Mouse (Mus musculus): ENCODE results near the gene C5ar2.
A peak's percentile ranks its signal among the peaks of the same experiment; 100 is the strongest.
"Not testable (repeated sequence)": the region's sequence is repeated elsewhere in the genome, so short reads cannot be mapped to it uniquely, and the experiment has no call there.

The C5ar2 gene

DNA sequence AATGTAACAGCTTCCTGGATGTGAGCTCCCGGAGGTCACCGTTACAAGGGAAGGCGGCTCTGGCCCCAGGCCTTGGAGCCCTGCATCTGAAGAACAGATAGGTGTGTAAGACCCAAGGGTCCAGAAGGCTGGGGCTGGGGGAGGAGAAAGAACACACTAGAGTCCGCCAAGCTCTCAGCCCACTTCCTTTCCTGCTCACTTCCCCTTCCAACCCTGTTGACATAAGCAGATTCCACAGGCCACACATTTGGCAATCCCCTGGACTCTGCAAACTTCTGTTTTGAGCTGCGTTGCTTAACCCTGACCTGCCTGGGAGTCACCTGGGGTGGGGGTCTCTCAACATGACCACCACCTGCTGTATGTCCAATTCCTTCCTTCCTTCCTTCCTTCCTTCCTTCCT, at the start of gene C5ar2:
Gene C5ar2 (minus strand): TSS at position 88 of the 400 bp plus-strand sequence.
- no peak for DNase-seq (ENCODE audit: low spot score)

DNA sequence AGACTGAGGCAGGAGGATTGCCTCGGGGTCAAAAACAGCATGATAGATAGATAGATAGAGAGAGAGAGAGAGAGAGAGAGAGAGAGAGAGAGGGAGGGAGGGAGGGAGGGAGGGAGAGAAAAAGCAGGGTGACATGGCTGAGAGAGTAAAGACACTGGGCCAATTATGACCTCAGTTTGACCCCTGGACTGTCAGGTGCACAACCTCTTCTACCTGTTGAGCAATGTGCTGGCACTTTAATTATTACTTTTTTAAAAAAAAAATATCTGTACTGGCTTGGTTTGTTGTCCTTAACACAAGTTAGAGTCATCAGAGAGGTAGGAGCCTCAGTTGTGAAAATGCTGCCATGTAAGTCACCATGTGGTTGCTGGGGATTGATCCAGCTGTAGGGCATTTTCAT, 43.8 kb upstream of the C5ar2 start:
- DNase-seq (ENCODE audit: low spot score): no peak

DNA sequence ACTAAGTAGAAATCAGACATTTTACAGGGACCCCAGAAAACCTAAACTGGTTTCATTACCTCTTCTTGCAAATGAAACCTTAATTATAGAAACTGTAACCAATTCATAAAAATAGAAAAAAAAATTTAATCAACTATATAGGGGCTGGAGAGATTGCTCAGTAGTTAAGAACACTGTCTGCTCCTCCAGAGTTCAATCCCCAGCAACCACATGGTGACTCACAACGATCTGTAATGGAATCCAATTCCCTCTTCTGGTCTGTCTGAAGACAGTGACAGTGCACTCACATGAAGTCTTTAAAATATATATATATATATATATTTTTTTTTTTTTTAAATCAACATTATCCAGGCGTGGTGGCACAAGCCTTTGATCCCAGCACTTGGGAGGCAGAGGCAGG, 43.1 kb upstream of the C5ar2 start:
- DNase-seq (ENCODE audit: low spot score): no peak

DNA sequence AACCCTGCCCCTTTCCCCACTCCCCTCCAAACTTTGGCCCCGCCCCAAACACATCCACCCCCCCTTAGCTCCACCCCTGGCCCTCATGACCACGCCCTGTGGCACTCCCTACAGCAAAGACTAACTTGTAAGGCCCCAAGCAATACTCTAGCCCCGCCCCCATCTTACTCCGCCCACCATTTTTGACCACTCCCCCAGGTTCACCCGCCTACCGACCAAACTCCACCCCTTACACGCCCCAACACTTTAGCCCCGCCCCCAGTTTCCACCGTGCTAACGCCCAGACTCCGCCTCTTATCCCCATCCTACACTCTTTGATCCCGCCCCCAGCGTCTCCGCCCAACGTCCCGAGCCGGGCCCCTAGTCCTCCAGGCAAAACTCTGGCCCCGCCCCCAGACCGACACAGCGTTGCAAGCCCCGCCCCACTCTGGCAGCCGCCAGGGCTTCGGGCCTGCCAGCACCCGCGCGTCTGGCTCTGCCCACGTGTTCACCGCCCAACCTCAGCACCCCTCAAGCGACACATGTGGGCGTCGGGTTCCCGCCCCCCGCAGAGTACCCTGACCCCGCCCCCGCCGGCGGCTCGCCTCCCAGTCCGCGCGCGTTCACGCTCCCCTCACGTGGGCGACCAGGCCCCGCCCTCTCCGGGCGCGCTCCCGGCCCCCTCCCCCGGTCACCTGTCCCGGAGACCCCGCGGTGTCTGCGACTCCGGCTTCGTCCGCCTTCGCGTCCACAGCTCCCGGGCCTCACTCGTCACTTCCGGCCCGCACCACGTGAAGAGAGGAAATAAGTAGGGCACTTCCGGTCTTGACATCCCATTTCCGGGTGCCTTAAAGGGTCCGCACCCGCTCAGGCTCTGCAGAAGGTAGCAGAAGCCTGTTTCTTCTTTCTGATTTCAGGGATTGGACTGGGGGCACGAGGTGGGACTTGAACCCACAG, 42.3 kb upstream of the C5ar2 start, which contains the start of gene Ccdc9:
Gene Ccdc9 (minus strand): TSS at position 770 of the 936 bp plus-strand sequence.
- peak; percentile 99 for DNase-seq (ENCODE audit: low spot score)

DNA sequence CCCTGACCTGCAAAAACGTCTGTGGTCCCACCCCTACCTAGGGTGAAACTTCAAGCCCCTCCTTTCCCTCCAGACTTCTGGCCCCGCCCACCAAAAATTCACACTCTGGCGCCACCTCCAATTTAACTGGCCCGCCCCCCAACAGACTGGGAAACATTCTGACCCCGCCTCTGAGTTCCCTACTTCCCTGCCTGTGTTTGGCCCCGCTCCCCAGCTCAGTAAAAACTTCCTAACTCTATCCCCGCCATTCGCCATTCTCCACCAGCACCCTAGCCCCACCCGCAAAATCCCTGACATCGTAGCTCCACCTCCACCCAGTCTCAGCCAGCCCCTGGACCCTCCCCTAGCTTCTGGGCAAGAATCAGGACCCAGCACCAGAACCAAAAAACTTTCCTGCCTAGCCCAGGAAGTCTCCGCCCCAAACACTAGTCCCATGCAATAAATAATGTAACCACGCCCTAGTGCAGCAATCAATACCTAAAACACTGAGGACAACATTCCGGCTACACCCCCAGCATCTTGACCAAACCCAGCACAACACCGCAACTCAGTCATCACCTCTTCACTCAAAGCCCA, 41.6 kb upstream of the C5ar2 start:
- DNase-seq (ENCODE audit: low spot score): peak; percentile 45

DNA sequence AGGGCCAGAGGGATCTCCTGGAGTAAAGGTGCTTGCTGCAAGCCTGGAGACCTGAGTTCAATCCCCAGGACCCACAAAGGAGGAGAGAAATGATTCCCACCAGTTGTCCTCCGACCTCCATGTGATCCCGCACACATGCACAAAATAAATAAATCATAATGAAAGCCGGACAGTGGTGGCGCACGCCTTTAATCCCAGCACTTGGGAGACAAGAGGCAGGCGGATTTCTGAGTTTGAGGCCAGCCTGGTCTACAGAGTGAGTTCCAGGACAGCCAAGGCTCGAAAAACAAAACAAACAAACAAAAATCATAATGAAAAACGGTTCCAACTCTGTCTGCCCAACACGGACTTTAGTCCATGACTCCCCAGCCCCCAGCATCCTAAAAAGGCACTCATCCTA, 41.0 kb upstream of the C5ar2 start:
- DNase-seq (ENCODE audit: low spot score): no peak

DNA sequence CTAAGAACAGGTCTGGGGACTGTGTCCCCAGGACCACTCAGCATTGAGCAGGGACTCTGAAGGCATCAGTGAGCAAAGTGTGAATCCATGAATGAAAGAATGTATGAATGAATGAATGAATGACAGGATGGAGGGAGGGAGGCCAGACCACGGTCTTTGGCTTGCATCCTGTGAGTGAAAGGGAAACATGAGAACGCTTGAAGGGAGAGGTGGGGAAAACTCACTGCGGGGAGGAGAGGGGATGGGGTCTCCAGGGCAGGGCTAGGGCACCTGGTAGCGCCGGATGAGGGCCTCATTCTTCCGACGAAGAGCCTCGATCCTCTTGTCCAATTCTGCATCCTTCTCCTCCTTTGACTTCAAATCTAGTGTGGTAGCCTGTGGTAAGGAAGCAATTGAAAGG, 40.0 kb upstream of the C5ar2 start:
- no peak for DNase-seq (ENCODE audit: low spot score)

DNA sequence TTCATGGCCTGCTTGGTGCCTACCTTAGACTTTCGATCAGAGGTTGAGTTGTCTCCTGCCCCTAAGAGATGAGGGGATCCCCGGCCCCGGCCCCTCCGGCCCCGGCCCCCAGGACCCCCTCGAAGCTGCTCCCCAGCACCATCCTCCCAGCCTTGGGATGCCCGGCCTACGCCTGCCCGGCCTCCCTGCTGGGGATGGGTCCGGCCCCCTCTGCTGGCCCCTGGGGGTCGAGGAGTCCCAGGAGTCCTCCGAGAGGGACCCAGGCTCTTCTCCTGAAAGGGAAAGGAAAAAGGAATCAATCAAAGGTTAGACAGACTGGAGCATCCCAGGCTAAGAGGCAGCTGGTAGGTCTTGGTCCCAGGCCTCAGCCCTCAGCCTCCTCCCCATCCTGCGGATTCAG, 38.4 kb upstream of the C5ar2 start:
- no peak for DNase-seq (ENCODE audit: low spot score)

DNA sequence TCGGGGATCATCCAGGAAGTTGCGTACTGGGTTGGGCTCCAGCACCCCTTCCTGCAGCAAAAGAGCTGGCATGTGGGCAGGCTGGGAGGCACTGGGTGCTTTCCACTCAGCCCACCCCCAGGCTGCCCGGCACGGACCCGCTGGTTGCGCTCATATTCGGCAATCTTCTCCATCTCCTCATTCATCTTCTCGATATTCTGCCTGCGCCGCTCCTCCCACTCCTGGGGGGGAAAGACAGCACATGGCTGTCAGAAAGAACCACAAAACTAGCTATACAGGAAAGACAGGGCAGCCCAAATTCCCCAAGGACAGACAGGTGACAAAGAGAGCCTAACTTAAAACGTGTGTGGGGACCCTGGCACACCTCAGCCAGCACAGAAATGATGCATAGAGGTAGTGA, 36.8 kb upstream of the C5ar2 start:
- no peak for DNase-seq (ENCODE audit: low spot score)

DNA sequence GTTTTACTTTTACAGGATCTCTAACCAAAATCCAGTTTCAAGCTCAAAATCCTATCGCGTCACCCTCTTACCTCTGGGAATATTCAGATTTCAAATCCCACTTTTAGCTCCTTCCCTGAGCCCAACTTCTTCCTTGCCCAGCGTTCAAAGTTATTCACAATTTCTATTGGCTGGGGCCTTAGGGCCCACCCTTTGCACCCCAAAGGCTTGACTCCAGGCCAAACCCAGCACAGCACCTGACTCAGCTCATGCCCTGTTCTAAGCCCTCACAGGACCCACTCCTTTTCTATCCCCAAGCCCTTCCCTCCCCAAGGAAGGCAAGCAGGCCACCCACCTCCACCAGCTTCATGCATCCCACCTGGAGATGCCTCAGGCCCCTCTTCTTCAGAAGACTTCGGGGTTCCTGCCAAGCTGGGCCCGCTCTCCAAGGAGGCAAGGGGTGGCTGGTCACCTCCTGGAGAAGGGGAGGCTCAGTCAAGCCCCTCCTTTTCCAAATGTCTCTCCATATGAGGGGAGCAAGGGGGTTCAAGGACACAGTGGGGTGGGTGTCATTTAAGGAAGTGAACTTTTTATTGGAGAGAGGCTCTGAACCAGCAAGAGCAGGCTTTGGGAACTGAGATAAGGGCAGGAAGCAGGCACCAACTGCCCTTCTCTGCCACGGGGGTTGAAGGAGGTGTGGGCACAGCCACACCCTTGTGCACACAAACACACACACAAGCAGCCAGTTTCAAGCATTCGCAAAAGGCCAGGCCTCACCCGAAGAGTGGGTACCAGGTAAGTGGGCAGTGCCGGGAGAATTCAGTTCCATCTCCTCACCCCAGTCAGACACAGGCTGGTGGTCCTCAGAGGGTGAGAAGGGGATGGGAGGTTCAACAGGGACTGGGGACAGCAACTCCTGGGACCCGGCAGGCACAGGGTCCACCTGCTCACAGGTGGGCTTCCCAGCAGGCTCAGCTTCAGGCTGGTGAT, 31.3 kb upstream of the C5ar2 start:
- no peak for DNase-seq (ENCODE audit: low spot score)

DNA sequence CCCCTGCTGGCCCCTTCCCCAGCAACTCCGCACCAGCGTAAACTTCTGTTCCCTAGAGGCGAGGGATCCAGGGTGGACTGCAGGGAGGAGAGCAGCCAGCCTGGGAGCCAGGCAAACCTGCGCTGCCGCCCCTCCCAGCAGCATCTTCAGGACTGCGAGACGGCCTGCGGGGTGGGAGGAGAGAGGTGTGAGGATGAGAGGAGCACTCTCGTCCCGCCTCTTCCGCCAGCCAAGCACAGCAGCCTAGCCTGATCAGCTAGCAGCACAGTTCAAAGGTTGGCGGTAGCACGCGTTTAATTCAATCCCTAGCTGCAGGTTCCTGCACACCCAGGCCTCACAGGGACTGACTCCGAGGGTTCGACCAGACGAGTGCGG, 29.8 kb upstream of the C5ar2 start:
- no peak for DNase-seq (ENCODE audit: low spot score)

DNA sequence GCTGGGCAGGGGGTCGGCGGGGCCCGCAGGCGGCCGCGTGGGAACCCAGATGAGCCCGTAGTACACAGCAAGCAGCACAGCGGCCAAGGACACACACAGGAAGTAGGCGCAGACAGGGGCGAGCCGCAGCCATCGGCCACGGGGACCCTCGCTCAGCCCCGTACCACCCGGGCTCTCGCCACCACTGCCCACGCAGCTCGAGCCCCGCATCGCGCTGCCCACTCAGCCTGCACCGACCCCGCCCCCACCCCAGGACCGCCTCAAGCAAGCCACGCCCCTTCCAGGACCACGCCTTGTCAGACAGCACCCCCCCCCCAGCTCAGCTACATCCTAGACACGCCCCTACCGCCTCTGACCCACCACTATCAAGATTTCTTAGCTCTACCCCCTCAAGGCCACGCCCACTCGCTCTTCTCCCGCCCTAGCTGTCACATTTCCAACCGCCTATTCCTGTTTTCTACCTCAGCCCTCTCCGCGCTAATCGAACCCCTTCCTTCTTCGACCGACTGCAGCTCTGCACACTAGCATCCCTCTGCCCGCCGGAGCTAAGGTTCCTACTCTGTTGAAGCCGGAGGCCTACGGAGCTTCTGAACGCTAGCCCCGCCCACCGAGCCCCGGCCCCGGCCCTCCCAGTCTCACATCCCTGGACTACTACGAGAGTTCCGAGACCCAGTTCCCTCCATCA, 29.3 kb upstream of the C5ar2 start, which contains the start of gene Inafm1:
Gene Inafm1 (minus strand): TSS at position 537 of the 685 bp plus-strand sequence.
- DNase-seq (ENCODE audit: low spot score): peak; percentile 84

DNA sequence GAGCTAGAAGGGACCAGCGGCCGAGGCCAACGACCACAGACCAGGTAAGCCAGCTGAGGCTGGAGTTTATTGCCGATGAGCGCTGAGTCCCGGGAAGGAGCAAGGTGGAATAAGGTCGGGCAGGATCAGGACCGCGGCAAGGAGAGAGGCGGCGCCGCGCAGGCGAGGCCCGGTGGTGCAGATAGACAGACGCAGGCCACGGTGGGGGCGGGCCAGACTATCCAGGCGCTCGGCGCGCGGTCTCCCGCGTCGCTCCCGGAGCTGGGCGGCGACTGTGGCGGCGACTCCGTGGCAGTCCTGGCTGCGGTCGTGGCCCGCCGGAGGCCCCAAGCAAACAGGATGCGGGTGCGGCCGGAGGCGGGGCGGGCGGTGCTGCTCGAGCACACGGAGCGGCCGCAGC, 28.7 kb upstream of the C5ar2 start:
- DNase-seq (ENCODE audit: low spot score): peak; percentile 80

DNA sequence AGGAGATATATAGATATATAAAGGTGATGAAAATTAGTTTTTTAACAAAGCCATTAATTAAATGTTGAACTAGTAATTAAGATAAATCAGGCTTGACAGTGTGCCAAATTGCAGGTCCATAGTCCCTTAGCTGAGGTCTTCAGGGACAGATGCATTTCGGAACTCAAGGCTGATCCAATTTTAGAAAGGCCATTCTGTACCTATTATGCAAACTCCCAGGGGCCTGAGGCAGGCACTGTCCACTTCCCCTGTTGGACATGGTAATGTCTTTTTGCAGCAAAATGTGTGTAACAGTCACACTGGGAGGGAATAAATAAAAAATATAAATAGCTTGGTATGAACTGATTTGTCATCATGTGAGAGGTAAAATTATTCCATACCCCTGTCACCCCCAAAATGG, 27.2 kb upstream of the C5ar2 start:
- DNase-seq (ENCODE audit: low spot score): no peak

DNA sequence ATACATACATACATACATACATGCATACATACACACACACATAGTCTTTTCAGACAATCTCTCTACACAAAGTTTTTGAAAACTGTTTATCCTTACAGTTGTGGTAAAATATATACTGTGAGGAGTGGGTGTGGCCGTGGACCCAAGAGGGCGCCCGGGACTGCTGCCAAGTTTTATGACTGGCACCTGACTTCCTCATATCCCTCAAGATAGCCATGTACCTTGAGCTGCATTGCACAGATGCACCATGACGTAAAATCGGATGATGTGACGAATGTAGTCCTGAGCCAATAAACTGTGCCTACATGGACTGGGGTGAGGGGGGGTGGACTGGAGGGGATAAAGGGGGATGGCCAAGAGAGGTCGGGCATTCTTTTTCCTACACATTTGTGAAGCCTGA, 22.6 kb upstream of the C5ar2 start:
- DNase-seq (ENCODE audit: low spot score): not testable (repeated sequence)

DNA sequence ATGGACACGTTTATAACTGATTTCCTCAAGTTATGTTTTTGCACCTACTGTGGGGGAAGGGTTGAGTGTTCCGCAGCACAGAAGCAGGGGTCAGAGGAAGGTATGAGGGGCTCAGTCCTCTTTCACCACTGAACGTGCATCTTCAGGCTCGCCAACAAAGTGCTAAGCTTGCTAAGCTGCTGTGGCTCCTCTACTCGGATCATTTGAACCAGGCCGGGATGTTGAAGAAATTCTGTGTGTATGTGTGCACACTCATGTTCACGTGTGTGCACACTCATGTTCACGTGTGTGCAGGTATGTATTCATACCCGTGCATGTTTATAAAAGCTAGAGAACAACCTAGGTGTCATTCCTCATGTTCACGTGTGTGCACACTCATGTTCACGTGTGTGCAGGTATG, 21.9 kb upstream of the C5ar2 start:
- DNase-seq (ENCODE audit: low spot score): no peak

DNA sequence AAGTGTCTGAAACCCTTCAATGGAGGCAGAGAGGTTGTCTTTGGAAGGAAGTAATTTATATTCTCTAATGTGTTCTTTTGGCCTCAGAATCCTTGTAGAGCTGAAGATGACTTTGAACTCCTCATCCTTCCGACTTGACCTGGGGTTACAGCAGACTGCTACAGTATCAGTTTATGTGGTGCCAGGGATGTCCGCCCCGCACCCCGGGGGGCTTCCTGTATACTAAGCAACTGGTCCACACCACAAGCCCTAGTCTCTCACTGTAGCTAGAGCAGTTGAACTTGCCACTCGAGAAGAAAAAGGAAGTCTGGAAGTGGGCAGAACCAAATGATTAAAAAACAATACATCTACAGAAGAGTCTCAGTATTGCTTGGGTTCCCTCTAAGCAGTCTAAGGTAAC, 19.9 kb upstream of the C5ar2 start:
- DNase-seq (ENCODE audit: low spot score): no peak

DNA sequence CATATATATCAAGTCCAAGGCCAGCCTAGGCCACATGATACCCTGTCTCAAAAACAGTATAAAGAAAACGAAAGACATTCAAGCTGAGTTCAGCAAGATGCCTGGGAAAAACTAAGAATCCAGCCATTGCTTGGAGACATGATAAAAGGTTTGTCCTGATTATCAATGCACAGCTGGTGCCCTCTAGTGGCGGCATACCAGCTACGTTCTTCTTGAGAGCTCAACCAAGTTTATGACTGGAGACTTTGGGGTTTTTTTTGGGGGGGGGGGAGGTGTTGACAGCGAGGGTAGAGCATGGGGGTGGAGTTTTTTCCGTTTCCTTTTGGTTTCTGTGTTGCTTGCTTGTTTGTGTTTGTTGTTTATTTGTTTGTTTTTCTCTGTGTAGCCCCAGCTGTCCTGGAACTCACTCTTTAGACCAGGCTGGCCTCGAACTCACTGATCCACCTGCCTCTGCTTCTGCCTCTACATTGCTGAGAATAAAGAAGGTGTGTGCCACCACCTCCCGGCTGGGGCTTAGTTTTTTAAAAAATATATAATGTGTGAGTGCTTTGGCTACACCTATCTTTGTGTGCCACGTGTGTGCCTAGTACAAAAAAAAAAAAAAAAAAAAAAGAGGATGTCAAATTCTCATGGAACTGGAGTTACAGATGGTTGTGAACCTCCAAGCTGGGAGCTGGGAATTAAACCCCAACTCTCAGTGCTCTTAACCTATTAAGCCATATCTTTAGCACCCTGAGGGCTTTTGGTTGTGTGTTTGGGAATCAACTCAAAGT, 19.2 kb upstream of the C5ar2 start:
- peak; percentile 71 for DNase-seq (ENCODE audit: low spot score)

DNA sequence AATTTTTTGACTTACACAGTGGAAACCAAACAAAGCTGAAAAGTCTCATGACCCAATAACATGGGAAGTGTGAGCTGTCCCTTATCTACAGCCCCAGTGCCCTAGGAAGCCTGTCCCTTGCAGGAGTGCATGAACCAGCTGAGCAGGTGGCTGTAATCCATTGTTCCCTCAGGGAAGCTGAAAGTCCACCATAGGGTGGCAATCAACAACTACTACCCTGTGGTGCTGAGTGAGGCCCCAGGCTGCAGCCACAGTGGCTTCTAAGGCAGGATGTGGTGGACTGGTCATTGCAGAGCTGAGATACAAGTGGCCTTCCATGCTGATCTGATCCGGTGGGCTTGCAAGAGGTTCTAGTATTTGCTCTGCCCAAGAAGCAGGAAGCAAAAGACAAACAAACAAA, 17.1 kb upstream of the C5ar2 start:
- DNase-seq (ENCODE audit: low spot score): no peak

DNA sequence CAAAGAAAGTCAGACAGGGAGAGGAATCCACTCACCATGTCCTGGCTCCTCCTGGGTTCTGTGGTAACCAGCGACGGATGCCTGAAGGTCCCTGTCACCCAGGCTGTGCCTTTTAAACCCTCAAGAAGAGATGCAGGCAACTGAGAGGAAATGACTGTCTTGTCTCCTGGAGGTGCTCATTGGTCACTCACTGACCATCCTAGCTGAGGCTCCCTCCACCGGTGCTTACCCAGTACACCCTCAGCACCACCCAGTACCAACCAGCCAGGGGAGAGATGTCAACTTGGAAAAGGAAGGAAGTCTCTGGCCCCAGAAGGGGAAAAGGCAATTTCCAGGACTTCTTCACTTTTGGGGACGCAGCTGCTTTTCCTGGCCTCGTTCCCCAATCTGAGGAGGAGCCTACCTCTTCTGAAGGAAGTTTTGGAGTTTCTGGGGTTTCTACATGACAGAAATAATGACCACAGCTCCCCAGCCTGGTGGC, 15.2 kb upstream of the C5ar2 start, which contains the start of gene C5ar1:
Gene C5ar1 (minus strand): TSS at position 431 of the 481 bp plus-strand sequence.
- DNase-seq (ENCODE audit: low spot score): no peak

DNA sequence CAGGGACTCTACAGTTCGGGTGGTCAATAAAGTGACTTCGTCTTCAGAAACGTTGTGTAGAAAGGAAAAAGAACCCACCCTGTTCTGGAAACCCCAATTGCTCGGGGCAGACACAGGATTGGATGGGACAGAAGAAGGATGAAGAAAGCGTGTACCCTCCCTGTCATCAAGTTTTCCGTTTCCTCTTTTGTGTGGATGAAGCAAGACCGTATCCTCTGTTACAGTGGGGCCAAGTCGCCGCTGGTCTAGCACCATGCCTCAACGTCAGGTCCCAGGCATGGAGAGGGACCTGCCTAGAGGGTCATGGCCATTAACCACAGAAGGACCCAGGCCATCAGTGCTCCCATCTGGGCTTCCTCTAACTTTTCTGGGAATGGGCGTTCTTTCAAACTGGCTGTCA, 13.9 kb upstream of the C5ar2 start:
- no peak for DNase-seq (ENCODE audit: low spot score)

Data from spleen, adult 12 weeks (tissue).